Mouse (Mus musculus): Measurements from ENCODE around the gene Nhsl1.

DNA sequence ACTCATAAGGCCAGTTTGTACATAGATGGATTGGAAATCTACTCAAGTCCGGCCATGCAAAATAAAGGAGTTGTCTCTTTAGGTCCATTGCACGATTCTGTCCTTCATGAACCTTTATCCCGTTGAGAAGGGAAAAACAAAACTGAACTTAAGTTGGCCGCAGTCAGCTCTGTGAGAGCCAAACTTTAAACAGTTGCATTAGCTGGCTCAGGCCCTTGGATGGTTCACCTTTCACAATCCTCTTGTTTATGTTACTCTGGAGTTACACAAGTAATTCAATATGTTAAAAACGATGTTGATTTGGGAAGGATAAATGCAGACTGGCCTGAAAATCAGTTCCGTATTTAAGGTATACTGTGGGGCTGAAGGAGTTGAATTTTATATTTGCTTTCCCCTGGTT is 116.7 kb downstream of the Nhsl1 start:
- TF ChIP-seq CTCF (IDR thresholded peaks at IDR 0.05; ENCODE audit: low read depth), result no peak
- no peak for TF ChIP-seq EP300 (IDR thresholded peaks at IDR 0.05; ENCODE audit: low read depth)

All from liver, embryonic 14.5 days (tissue).